Mouse (Mus musculus) heart, adult 11 months (tissue): ENCODE results near the gene Gm27235.
"Not testable (repeated sequence)": the region's sequence is repeated elsewhere in the genome, so short reads cannot be mapped to it uniquely, and the experiment has no call there.

Source experiments
- DNase-seq: peaks from one replicate; pipeline ENCODE4 v3.0.0; 2022

Gene Gm27235

DNA sequence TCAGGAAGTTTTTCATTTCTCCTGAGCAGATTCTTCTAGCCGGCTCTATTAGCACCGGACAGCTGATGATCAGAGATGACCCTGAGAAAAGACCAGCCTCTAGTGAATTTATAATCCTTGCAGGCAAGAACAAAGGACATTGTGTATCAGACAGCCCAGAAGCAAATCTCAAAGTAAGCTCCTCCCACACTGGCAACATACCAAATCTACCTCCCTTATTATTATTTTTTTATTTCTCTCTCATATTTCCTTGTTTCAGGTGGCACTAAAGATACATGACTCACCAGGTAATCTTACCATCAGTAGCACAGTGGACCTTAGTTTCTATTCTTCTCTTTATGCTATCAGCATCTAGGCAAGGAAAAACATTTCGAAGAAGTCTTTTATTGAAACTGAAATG lies at the start of gene Gm27235, which contains the start of gene D730048I06Rik:
TSS of gene Gm27235 (minus strand) at position 101 of the 400 bp plus-strand sequence.
TSS of gene D730048I06Rik (minus strand) at position 112 of the 400 bp plus-strand sequence.
- DNase-seq = no peak

DNA sequence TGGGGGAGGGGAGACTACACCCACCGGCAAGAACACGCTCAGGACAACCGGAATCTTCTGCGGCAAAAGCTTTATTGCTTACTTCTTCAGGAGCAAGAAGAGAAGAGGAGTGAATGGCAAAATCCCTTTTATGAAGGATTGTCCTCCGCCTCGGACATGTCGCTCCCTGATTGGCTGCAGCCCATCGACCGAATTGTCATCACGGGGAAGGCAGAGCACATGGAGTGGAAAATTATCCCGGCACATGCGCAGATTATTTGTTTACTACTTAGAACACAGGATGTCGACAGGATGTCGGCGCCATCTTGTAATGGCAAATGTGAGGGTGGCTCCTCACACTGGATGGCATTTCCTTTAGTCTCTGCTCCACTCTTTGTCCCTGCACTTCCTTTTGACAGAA lies 28.0 kb upstream of the Gm27235 start:
- DNase-seq = not testable (repeated sequence)

DNA sequence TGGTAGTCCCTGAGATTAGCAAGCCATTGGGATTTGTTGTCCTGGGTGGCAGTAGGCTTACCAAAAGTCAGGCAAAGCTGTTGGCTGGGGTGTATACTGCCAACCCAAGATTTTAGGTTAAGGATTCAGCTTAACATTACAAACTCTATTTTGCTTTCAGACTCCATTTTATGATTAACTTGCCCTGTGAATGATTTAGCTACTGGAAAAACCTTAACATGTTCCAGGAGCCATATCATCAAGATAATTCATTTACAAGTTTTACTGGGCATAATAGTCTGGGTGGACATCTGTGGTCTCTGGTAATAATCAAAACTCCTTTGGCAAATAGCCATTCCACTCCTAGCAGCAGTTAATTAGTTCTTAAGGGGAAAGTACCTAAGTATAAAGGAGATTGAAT lies 8.2 kb upstream of the Gm27235 start:
- DNase-seq = no peak

DNA sequence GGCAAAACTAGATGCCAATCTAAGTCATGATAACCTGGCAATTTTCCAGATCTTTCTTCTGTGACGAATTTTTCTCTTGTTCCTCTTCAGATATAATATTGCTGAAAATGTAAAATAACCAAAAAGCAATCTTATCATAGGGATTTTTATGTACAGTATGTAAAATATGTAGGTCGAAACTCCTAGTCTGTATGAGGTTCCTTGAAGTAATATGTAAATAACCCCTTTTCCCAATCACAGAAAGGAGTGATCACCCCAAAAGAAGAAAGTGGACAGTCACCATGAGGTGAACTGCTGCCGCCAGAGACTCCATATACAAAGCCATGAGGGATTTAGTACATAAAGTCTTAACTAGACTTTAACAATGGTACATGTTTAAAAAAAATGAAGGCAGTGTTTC lies 11.9 kb downstream of the Gm27235 start, which contains the start of gene Gm17727:
TSS of gene Gm17727 (minus strand) at position 101 of the 400 bp plus-strand sequence.
- DNase-seq = no peak

DNA sequence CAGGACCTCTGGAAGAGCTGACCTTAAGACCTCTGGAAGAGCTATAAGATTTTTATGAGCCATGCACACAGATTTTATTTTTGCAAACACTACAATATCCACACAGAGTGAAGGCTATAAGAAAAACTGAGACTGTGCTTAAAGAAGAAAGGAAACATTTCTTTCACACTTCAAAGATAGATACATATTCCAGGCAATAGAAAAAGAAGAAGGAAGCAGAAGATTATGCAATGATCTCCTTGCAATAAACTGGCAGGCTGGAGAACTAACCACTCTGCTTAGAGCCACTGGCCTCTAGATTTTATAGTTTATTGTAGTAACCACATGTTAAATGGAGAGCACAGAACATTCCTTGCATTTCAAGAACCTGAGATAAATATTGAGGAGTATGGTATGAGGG lies 33.1 kb downstream of the Gm27235 start:
- DNase-seq = no peak

DNA sequence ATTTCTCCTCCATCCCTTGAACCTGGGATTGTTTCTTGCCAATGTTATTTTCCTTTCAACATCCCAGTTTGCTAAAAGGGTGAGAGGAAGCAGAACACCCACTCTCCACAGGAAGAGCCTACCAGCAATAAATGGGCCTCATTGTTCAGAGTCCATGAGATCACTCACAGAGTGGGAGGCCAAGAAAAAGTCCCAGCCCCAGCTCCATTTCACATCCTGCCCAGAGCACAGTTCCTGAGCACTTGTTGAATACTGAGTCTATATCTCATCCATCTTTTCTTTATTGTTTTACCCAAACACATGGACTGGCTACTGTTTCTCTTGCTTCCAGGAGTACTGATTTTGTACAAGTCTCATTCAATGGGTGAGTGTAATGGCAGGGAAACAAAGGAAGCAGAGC lies 49.2 kb downstream of the Gm27235 start, which contains the start of gene Gm17677:
TSS of gene Gm17677 (plus strand) at position 301 of the 400 bp plus-strand sequence.
- no peak for DNase-seq
